Mouse (Mus musculus) midbrain, embryonic 13.5 days (tissue): Measurements from ENCODE around the gene Phactr4. TPM values are rescaled to one million over a fixed set of nuclear protein-coding genes. Genes with fewer than 3 reads are reported as not detected.
"Not testable (repeated sequence)": the region's sequence is repeated elsewhere in the genome, so short reads cannot be mapped to it uniquely, and the experiment has no call there.

Experiments
- ATAC-seq: fragments of 200-750 bp; cut with Nextera tagmentation; 2 replicates; pipeline ENCODE4 v1.8.0; 2017; ENCODE audit warnings: mild to moderate bottlenecking, moderate TSS enrichment, moderate library complexity
- H3K27ac ChIP-seq: fragments of 300-500 bp; sonication (generic); 2 replicates; pipeline ENCODE4 v1.5.1; 2015; ENCODE audit warnings: inconsistent platforms, mild to moderate bottlenecking, moderate library complexity
- H3K27me3 ChIP-seq: fragments of 300-500 bp; sonication (generic); 2 replicates; pipeline ENCODE4 v1.6.1; 2015; ENCODE audit warnings: mild to moderate bottlenecking, inconsistent platforms
- H3K36me3 ChIP-seq: fragments of 300-500 bp; sonication (generic); 2 replicates; pipeline ENCODE4 v1.6.1; 2015; ENCODE audit warnings: mild to moderate bottlenecking, inconsistent platforms
- H3K4me1 ChIP-seq: fragments of 300-500 bp; sonication (generic); replicated peaks from 2 replicates; pipeline ENCODE4 v1.6.1; 2015; ENCODE audit warnings: inconsistent platforms
- H3K4me2 ChIP-seq: fragments of 300-500 bp; sonication (generic); replicated peaks from 2 replicates; pipeline ENCODE4 v1.6.1; 2015; ENCODE audit warnings: moderate library complexity, mild to moderate bottlenecking, inconsistent platforms
- H3K4me3 ChIP-seq: fragments of 300-500 bp; sonication (generic); replicated peaks from 2 replicates; pipeline ENCODE4 v1.5.1; 2015; ENCODE audit warnings: mild to moderate bottlenecking, inconsistent platforms
- H3K9ac ChIP-seq: fragments of 300-500 bp; sonication (generic); replicated peaks from 2 replicates; pipeline ENCODE4 v1.6.1; 2015; ENCODE audit warnings: mild to moderate bottlenecking, inconsistent platforms
- H3K9me3 ChIP-seq: fragments of 300-500 bp; sonication (generic); 2 replicates; pipeline ENCODE4 v1.6.1; 2016; ENCODE audit warnings: mild to moderate bottlenecking, inconsistent platforms
- WGBS: fragments of 180-500 bp; shearing (Covaris S2); methylation state at CpG from one replicate; pipeline ENCODE4 v1.1.7; 2015; 5-methylcytosine and 5-hydroxymethylcytosine counted together
- polyA plus RNA-seq: library from polyadenylated mRNA; unstranded; fragments of >200 nt; fragmentation: Nextera tagmentation; extraction: Ambion mirVana; gene quantifications from 2 replicates; pipeline ENCODE4 v1.2.1, GENCODE M21; 2015

Phactr4 gene
- polyA plus RNA-seq, 1 experiment from 2014 or later = 14.3 TPM

DNA sequence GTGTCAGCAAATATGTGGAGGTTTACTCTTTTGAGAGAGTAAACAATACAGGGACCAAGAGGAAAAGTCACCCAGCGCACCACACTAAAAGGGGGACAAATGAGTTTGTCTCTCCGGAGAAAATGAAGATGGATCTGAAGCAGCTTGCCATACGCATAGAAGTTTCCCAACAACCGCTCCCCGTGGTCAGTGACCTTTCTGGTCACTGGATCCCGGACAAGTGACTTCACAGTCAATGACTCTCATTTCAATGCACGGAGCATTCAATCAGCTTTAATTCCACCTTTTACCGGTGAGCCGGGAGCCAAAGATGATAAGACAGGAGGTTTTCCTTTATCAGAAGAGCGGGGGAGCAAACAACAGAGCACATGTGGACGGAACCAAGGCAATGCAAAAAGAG is 15.6 kb upstream of the Phactr4 start:
- Histone ChIP-seq H3K27ac (no peak overlapping the region), H3K9me3 (0 out of 2 replicates have a peak, but pooled peaks cover under 1% of the 10 kb centered on the region), H3K9ac (no peak overlapping the region), H3K4me1 (no peaks in the 10 kb centered on the region), H3K27me3 (no peaks in the 10 kb centered on the region), H3K36me3 (no peaks in the 10 kb centered on the region), H3K4me3 (no peak overlapping the region), H3K4me2 (no peak overlapping the region)
- no peak for ATAC-seq
- 27% methylated on average over 11 of the region's 11 CpGs for WGBS

DNA sequence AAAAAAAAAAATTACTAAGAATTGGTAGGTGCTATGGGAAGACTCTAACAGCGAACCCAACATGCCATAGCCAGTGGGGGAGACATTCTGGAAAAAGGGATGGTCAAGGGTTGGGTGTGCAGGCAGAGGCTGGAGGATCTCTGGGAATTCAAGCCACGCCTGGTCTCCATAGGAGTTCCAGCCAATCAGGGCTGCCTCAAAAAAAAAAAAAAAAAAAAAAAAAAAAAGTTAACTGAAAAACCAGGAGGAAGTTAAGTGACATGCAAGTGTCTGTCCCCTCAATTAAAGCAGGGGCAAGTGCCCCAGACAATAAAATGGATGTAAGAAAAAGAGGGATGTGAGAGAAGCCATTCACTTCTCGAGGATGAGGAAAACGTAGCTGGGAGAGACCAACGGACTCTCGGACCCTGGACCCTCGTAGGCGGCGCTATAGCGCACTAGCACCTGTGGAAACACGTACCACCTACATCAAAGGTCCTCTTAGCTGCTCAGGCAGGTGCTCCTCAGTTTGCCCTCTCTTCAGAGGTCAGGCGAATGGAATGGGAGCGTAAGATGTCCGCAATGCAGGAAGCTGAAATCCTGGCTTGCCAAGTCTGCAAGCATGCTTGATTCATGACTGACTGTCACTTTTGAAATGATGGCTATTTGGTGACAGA is 10.6 kb upstream of the Phactr4 start:
- H3K36me3 ChIP-seq = no peaks in the 10 kb centered on the region
- no peaks in the 10 kb centered on the region for H3K9me3 ChIP-seq
- no peak overlapping the region for H3K27ac ChIP-seq
- no peaks in the 10 kb centered on the region for H3K27me3 ChIP-seq
- H3K4me3 ChIP-seq = no peak overlapping the region
- no peak overlapping the region for H3K4me2 ChIP-seq
- no peaks in the 10 kb centered on the region for H3K4me1 ChIP-seq
- no peak for ATAC-seq
- WGBS = 15% methylated on average over 14 of the region's 14 CpGs
- peak overlapping the region; percentile 1; the same call in 1 of the 2 replicates for H3K9ac ChIP-seq

DNA sequence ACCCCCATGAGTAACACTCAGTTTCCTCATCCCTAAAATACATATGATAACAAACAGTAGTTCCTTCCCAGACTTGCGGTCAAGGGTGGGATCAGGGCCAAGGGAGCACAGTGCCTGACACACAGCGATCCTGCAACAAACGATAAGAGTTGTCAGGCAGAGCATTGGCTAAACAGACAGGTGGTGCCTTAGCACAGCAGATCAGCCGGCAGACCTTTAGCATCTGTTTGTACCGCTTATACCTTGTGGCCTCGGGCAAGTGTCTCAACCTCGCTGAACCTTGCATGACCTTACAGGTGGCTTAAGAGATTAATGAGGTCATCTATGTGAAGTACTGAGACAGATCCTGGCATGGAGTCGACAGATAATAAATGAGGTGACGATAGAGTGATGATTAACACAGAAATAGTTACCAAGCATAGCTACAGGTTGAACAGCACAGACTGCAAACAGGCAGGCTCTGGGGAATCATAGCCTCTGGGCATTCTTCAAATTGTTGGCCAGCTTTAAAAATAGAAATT is 5.8 kb upstream of the Phactr4 start:
- no peaks in the 10 kb centered on the region for H3K27me3 ChIP-seq
- ATAC-seq = no peak
- 72% methylated on average over 9 of the region's 9 CpGs for WGBS
- H3K4me1 ChIP-seq = no peaks in the 10 kb centered on the region
- no peak overlapping the region for H3K4me2 ChIP-seq
- H3K36me3 ChIP-seq = no peaks in the 10 kb centered on the region
- H3K9me3 ChIP-seq = no peaks in the 10 kb centered on the region
- H3K9ac ChIP-seq = no peak overlapping the region
- H3K27ac ChIP-seq = no peak overlapping the region
- H3K4me3 ChIP-seq = no peak overlapping the region

DNA sequence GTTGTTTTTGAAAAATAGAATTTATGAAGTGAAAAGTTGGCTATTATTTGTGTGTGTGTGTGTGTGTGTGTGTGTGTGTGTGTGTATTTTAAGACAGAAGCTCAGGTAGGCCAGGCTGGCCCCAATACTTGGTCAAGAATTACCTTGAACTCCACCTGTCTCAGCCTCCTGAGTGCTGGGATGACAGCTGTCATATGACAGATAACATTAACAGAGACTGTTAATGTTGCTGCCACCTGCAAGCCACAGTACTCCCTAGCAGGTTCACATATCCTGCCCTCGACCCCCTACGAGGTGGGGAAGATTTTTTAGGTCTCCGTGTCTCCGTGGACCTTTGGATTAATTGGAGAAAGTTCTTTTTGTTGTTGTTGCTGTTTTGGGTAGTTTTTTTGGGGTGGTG is 5.2 kb upstream of the Phactr4 start:
- H3K36me3 ChIP-seq = no peaks in the 10 kb centered on the region
- WGBS = 76% methylated on average over 4 of the region's 4 CpGs
- H3K4me3 ChIP-seq = no peak overlapping the region
- no peak overlapping the region for H3K9ac ChIP-seq
- no peaks in the 10 kb centered on the region for H3K27me3 ChIP-seq
- no peaks in the 10 kb centered on the region for H3K9me3 ChIP-seq
- H3K27ac ChIP-seq = no peak overlapping the region
- no peak for ATAC-seq
- 0 out of 2 replicates have a peak, but pooled peaks cover 4% of the 10 kb centered on the region for H3K4me1 ChIP-seq
- no peak overlapping the region for H3K4me2 ChIP-seq

DNA sequence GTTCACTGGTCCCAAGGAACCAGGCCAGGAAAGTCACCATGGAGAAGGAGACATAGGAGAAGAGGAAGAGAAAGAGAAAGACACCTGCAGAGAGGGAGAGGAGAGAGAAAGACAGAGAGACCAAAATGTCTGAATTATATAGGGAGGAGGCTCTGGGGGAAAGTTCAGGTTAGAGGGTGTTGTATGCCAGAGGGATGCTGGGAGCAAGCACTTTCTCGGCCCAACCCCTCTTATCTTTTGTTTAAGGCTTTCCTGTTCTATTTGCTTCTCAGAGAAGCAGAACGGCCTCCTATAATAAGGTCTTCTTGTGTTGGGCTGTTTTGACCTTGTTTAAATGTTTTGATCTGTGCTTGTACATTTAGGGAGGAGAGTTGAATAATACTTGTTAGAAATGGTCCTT is 3.7 kb upstream of the Phactr4 start:
- Histone ChIP-seq H3K9me3 (no peaks in the 10 kb centered on the region), H3K36me3 (no peaks in the 10 kb centered on the region), H3K4me1 (peaks cover 8% of the 10 kb centered on the region), H3K9ac (no peak overlapping the region), H3K4me2 (no peak overlapping the region), H3K4me3 (no peak overlapping the region), H3K27me3 (no peaks in the 10 kb centered on the region), H3K27ac (no peak overlapping the region)
- 74% methylated on average over 2 of the region's 2 CpGs for WGBS
- ATAC-seq = no peak

DNA sequence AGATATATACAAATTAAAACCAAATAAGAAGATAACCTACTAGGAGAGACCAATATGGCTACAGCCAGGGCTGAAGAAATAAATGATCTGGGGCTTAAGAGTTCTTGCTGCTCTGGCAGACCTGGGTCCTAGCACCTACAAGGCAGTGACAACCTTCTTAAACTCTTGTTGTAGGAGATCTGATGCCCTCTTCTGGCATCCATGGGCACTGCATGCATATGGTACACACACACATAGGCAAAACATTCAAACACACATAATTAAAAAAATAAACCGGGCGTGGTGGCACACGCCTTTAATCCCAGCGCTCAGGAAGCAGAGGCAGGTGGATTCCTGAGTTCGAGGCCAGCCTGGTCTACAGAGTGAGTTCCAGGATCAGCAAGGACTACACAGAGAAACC is 2.5 kb upstream of the Phactr4 start:
- H3K4me2 ChIP-seq = no peak overlapping the region
- H3K4me1 ChIP-seq = peaks cover 20% of the 10 kb centered on the region
- no peak for ATAC-seq
- H3K4me3 ChIP-seq = no peak overlapping the region
- H3K27me3 ChIP-seq = no peaks in the 10 kb centered on the region
- WGBS = 97% methylated on average over 5 of the region's 5 CpGs
- no peak overlapping the region for H3K27ac ChIP-seq
- no peak overlapping the region for H3K9ac ChIP-seq
- no peaks in the 10 kb centered on the region for H3K36me3 ChIP-seq
- H3K9me3 ChIP-seq = no peaks in the 10 kb centered on the region

DNA sequence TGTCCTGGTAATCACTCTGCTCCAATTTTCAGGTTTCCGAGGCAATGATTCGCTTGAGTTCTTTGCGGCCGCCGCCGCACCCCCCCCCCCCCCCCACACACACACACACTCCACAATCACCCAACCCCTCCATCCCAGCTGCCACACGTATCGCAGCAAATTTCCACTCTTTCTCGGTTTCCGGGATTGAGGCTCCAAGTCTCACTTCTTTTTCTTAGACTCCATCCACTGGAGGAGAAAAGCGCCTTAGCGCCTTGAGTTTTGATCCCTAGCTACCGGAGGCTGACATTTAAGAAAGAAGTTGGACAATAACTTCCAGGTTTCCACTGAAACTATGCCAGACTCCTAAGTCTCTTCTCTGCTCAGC is 750 bp downstream of the Phactr4 start:
- 0% methylated on average over 13 of the region's 13 CpGs for WGBS
- Histone ChIP-seq H3K36me3 (no peaks in the 10 kb centered on the region), H3K4me1 (peaks cover 21% of the 10 kb centered on the region), H3K4me3 (peak overlapping the region; percentile 70), H3K27ac (peak overlapping the region; percentile 89), H3K27me3 (no peaks in the 10 kb centered on the region), H3K9ac (peak overlapping the region; percentile 80), H3K9me3 (no peaks in the 10 kb centered on the region), H3K4me2 (peak overlapping the region; percentile 72)
- ATAC-seq = no peak

DNA sequence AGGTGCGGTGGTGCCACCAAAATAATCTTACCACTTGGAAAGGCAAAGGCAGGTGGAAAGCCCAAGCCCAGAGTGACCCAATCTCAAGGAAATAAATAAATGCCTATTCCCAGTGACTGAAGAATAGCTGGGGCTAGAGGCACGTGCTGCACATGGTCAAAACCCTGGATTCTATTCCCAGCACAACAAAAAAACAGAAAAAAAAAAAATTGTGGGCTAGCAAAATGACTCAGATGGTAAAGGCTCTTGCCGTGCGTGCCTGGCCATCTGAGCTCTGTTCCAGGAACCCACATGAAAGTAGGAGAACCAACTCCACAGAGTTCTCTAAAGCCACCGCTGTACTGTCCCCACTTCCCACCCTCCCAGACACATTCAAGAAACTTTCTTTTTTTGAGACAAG is 1.8 kb downstream of the Phactr4 start:
- H3K4me1 ChIP-seq = peaks cover 21% of the 10 kb centered on the region
- WGBS = 83% methylated on average over 5 of the region's 5 CpGs
- H3K4me2 ChIP-seq = peak overlapping the region; percentile 72
- H3K36me3 ChIP-seq = no peaks in the 10 kb centered on the region
- H3K27ac ChIP-seq = no peak overlapping the region
- H3K9ac ChIP-seq = no peak overlapping the region
- no peak for ATAC-seq
- H3K27me3 ChIP-seq = no peaks in the 10 kb centered on the region
- peak overlapping the region; percentile 70 for H3K4me3 ChIP-seq
- H3K9me3 ChIP-seq = no peaks in the 10 kb centered on the region

DNA sequence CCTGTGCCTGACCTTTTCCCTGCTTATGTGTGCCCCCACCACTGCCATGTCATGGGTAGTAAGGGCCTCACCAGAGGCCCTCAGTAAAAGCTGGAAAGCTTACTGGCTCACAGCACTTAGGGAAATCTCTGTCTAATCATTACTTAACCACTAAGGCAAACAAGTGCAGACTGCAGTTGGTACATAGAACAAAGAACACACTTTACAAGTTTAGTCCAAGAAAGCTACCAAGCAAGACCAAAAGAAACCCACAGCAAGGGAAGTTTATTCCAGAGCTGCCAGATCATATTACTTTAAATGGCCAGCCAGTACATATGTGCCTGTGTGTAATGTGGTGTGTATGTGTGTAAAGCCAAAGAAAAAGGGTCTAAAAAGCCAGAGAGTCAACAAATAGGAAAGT is 6.3 kb downstream of the Phactr4 start:
- Histone ChIP-seq H3K9me3 (no peaks in the 10 kb centered on the region), H3K27me3 (no peaks in the 10 kb centered on the region), H3K4me2 (no peak overlapping the region), H3K9ac (no peak overlapping the region), H3K36me3 (peaks cover 4% of the 10 kb centered on the region), H3K27ac (no peak overlapping the region), H3K4me3 (no peak overlapping the region), H3K4me1 (peaks cover 13% of the 10 kb centered on the region)
- ATAC-seq = no peak

DNA sequence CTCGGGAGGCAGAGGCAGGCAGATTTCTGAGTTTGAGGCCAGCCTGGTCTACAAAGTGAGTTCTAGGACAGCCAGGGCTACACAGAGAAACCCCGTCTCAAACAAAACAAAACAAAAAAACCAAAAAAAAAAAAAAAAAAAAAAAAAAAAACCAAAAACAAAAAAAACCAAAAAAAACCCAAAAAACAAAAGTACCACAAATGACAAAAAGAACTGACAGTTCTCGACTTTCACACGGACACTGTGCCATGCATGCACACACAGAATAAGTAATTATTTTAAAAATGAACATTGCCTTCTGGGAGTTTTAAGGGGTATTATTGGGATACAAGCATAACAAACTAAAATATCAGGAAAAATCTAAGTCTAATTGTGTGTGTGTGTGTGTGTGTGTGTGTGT is 9.0 kb downstream of the Phactr4 start:
- H3K36me3 ChIP-seq, H3K27me3 ChIP-seq, H3K4me1 ChIP-seq, H3K9ac ChIP-seq, H3K9me3 ChIP-seq, H3K27ac ChIP-seq, H3K4me3 ChIP-seq, ATAC-seq, H3K4me2 ChIP-seq: not testable (repeated sequence)
- over 99% methylated on average over 4 of the region's 4 CpGs for WGBS

DNA sequence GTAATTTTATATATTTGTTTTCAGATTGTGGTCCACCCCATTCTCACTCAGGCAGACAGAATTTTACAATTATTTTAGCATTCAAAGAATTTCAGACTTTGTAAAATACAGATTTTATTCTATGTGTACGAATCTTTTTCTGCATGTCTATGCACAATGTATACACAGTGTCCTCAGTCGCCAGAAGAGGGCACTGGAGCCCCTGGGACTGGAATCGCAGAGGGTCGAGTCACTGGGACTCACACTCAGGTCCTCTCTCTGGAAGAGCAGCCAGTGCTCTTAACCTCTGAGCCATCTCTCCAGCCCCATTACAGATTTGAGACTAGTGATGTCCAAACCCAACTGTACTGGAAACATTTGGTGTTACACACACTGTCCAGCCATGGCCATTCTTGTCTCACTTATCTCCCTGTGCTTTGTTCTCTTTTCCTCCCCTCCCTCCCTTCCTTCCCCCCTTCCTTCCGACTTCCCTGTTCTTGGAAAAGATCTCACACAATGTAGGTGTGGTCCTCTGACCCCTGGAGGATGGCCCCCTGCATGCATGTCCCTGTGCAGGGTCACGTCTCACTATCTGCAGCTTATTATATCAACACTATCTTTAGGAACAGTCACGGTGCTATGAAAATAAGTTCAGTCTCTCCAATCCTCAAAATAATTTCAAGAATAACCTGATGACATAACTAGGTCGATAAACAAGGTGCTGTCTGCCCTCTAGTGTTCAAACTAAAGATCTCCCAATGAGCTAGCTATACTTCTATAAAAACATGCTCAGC is 10.8 kb downstream of the Phactr4 start:
- Histone ChIP-seq H3K4me3 (no peak overlapping the region), H3K9me3 (no peaks in the 10 kb centered on the region), H3K4me2 (no peak overlapping the region), H3K4me1 (no peaks in the 10 kb centered on the region; the same call in 1 of the 2 replicates), H3K27ac (no peak overlapping the region), H3K36me3 (peaks cover 4% of the 10 kb centered on the region), H3K27me3 (no peaks in the 10 kb centered on the region), H3K9ac (no peak overlapping the region)
- 62% methylated on average over 8 of the region's 8 CpGs for WGBS
- no peak for ATAC-seq

DNA sequence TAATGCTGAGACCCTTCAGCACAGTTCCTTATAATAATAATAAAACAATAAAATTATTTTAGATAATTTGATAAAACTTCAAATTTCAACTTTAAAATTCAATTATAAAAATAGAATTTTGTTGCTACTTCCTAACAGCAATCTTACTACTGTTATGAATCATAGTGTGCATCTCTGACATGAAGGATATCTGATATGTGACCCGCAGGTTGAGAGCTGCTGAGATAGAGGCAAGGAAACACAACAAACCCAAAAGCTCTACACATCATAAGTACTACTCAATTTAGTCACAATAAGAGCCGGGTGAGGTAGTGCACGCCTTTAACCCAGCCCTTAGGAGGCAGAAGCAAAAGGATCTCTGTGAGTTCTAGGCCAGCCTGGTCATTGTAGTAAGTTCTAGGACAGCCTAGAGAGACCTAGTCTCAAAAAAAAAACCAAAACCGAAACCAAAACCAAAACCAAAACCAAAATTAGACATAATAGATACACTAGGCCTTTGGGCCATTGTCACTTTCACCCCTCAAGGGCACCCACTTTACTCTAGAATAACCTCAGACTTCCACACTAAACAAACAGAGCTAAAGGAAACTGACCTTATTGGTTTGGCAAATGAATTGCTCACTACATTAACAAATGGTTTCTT is 12.6 kb downstream of the Phactr4 start:
- Histone ChIP-seq H3K9ac (no peak overlapping the region), H3K27me3 (no peaks in the 10 kb centered on the region), H3K27ac (no peak overlapping the region), H3K36me3 (peaks cover 4% of the 10 kb centered on the region; the same call in 1 of the 2 replicates), H3K9me3 (no peaks in the 10 kb centered on the region), H3K4me2 (no peak overlapping the region), H3K4me1 (no peaks in the 10 kb centered on the region; the same call in 1 of the 2 replicates), H3K4me3 (no peak overlapping the region)
- ATAC-seq = no peak
- WGBS = 92% methylated on average over 4 of the region's 4 CpGs
